In genomic region chr5:52623099-52623498, GRCm38 (mm10) we compare ENCODE assay signal across 20 mouse cellular contexts. TPM values are rescaled to one million over a fixed set of nuclear protein-coding genes. Genes with fewer than 3 reads are reported as not detected.
"Had no signal": no experiment of that assay in that cellular context is flagged by ENCODE, and none has a peak within 500 bp of the region (broad histone marks: within the 10 kb centered on the region; RNA-seq: fewer than 3 reads in every experiment).

No protein-coding gene starts in this region.

- H3K9ac ChIP-seq: limb, embryonic 15.5 days; liver, embryonic 14.5 days; liver, postnatal 0 days; lung, embryonic 14.5 days; neural tube, embryonic 12.5 days; neural tube, embryonic 15.5 days had no signal

- DNase-seq: kidney, adult 2 months; kidney, postnatal 25 days; layer of hippocampus, adult 9-11 months; liver, postnatal 0 days; lung, embryonic 14.5 days; midbrain, embryonic 14.5 days; retina, postnatal 1 day; right cerebral cortex, postnatal 25 days; thymus, adult 18-20 months; thymus, postnatal 36 days had no signal

- H3K4me2 ChIP-seq: limb, embryonic 15.5 days; liver, embryonic 11.5 days; lung, embryonic 14.5 days; neural tube, embryonic 12.5 days; neural tube, embryonic 15.5 days had no signal

- H3K36me3 ChIP-seq: limb, embryonic 15.5 days; neural tube, embryonic 12.5 days; neural tube, embryonic 15.5 days had no signal

- H3K4me3 ChIP-seq: layer of hippocampus, adult 2 months; limb, embryonic 15.5 days; neural tube, embryonic 12.5 days; neural tube, embryonic 15.5 days had no signal

- ATAC-seq: intestine, postnatal 0 days; liver, postnatal 0 days; lung, postnatal 0 days had no signal

- H3K27me3 ChIP-seq: limb, embryonic 15.5 days; neural tube, embryonic 12.5 days; neural tube, embryonic 15.5 days had no signal

- H3K9me3 ChIP-seq: limb, embryonic 15.5 days; neural tube, embryonic 12.5 days; neural tube, embryonic 15.5 days had no signal

- H3K27ac ChIP-seq: kidney, postnatal 0 days; layer of hippocampus, adult 2 months; limb, embryonic 15.5 days; liver, embryonic 14.5 days; macrophage; neural tube, embryonic 12.5 days; neural tube, embryonic 15.5 days had no signal

RNA-seq across cellular contexts. Expression of gene Lgi2, which starts 56.8 kb away (rescaled TPM):
- polyA plus RNA-seq: macrophage had no signal
